Mouse (Mus musculus): ENCODE measurements at regions not wholly inside any gene's neighbourhood (a gene's known extent, or its start where the extent isn't known, plus 50 kb on each side); places are given as distances from the start of the nearest gene placed in this dataset.

DNA sequence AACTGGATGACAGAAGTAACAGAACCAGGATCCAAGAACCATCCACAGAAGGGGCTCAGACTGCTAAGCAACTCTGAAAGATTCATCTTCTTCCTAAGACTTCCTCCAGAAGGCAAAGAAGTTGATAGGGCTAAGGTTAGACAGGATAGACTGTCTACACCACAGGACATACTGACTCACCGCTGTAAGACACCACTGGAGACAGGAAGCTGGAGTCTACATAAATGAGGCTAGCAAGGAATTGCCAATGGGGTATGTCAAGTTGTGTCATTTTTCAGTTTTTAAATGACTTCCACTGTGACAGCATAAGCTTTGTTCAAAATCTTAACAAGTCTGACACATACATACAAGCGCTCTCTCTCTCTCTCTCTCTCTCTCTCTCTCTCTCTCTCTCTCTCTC is 645.4 kb upstream of the Gm10131 start:
- DNase-seq (ENCODE audit: low spot score) (no peak), ATAC-seq (ENCODE audit: insufficient read depth, low FRiP score, low TSS enrichment) (no peak)
- H3K36me3 ChIP-seq (ENCODE audit: control insufficient read depth, insufficient read depth, low read length), result no peaks in the 10 kb centered on the region
- H3K27me3 ChIP-seq (ENCODE audit: control insufficient read depth, insufficient read depth, low read length), result no peaks in the 10 kb centered on the region
- no peak overlapping the region for H3K4me3 ChIP-seq (ENCODE audit: low read depth, low read length)
- H3K27ac ChIP-seq (ENCODE audit: low read depth, low read length), result no peak overlapping the region
- H3K9ac ChIP-seq (ENCODE audit: low read length), result no peak overlapping the region
- no peak overlapping the region for H3K4me2 ChIP-seq (ENCODE audit: low read depth)
- no peaks in the 10 kb centered on the region for H3K4me1 ChIP-seq (ENCODE audit: control insufficient read depth, insufficient read depth, low read length)
- WGBS, result 83% methylated on average over 2 of the region's 2 CpGs
- H3K9me3 ChIP-seq (ENCODE audit: control insufficient read depth, low read length), result no peaks in the 10 kb centered on the region

DNA sequence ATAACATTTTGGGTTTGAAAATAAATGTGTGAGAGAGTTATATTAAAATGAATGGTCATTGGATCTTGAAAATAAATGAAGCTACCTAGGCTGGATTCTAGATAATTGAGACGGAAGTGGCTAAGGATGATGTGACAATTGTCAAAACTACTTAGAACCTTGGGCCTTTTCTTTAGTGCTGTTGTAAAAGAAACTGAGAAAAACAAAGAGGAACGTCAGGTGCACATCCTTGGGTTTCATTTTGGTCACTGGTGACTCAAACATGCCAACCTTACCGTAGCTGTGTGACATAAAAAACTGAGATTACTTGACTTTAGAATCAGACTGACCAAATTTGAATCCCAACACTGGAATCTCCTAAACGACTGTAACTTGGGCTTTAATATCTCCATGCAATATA is 644.6 kb upstream of the Gm10131 start:
- Histone ChIP-seq H3K4me2 (ENCODE audit: low read depth) (no peak overlapping the region), H3K4me1 (ENCODE audit: control insufficient read depth, insufficient read depth, low read length) (no peaks in the 10 kb centered on the region), H3K27ac (ENCODE audit: low read depth, low read length) (no peak overlapping the region), H3K27me3 (ENCODE audit: control insufficient read depth, insufficient read depth, low read length) (no peaks in the 10 kb centered on the region), H3K36me3 (ENCODE audit: control insufficient read depth, insufficient read depth, low read length) (no peaks in the 10 kb centered on the region), H3K9me3 (ENCODE audit: control insufficient read depth, low read length) (no peaks in the 10 kb centered on the region), H3K4me3 (ENCODE audit: low read depth, low read length) (no peak overlapping the region), H3K9ac (ENCODE audit: low read length) (no peak overlapping the region)
- DNase-seq (ENCODE audit: low spot score) (no peak), ATAC-seq (ENCODE audit: insufficient read depth, low FRiP score, low TSS enrichment) (no peak)
- WGBS, result 93% methylated on average over 4 of the region's 4 CpGs

DNA sequence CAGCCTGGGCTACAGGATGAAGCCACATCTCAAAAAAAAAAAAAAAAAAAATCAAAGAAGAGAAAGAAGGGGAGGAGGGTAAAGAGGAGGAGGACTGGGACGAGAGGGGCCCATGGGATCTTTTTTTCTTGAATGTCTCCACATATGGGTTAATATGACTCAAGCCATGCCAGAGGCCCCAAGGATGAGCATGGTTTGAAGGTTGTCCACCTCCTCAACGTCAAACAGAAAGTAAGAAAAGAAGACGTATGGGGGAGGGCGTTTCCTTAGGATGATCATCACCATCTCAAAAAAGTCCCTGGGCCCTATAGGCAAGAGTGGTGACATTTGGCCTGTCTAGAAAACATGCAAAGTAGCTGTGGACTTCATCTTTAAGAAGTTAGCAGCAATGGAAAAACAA is 643.9 kb upstream of the Gm10131 start:
- no peak overlapping the region for H3K4me2 ChIP-seq (ENCODE audit: low read depth)
- no peak overlapping the region for H3K4me3 ChIP-seq (ENCODE audit: low read depth, low read length)
- no peak overlapping the region for H3K9ac ChIP-seq (ENCODE audit: low read length)
- no peak for DNase-seq (ENCODE audit: low spot score)
- no peaks in the 10 kb centered on the region for H3K36me3 ChIP-seq (ENCODE audit: control insufficient read depth, insufficient read depth, low read length)
- H3K9me3 ChIP-seq (ENCODE audit: control insufficient read depth, low read length), result no peaks in the 10 kb centered on the region
- no peaks in the 10 kb centered on the region for H3K27me3 ChIP-seq (ENCODE audit: control insufficient read depth, insufficient read depth, low read length)
- H3K27ac ChIP-seq (ENCODE audit: low read depth, low read length), result no peak overlapping the region
- H3K4me1 ChIP-seq (ENCODE audit: control insufficient read depth, insufficient read depth, low read length), result no peaks in the 10 kb centered on the region
- 81% methylated on average over 4 of the region's 4 CpGs for WGBS
- no peak for ATAC-seq (ENCODE audit: insufficient read depth, low FRiP score, low TSS enrichment)

- Histone ChIP-seq H3K27me3 (ENCODE audit: control insufficient read depth, insufficient read depth, low read length) (no peaks in the 10 kb centered on the region), H3K27ac (ENCODE audit: low read depth, low read length) (no peak overlapping the region), H3K4me1 (ENCODE audit: control insufficient read depth, insufficient read depth, low read length) (no peaks in the 10 kb centered on the region), H3K9ac (ENCODE audit: low read length) (no peak overlapping the region), H3K4me2 (ENCODE audit: low read depth) (no peak overlapping the region), H3K36me3 (ENCODE audit: control insufficient read depth, insufficient read depth, low read length) (no peaks in the 10 kb centered on the region), H3K9me3 (ENCODE audit: control insufficient read depth, low read length) (no peaks in the 10 kb centered on the region), H3K4me3 (ENCODE audit: low read depth, low read length) (no peak overlapping the region)
- ATAC-seq (ENCODE audit: insufficient read depth, low FRiP score, low TSS enrichment) (no peak), DNase-seq (ENCODE audit: low spot score) (no peak)
- 86% methylated on average over 10 of the region's 10 CpGs for WGBS
Observed at GRCm38 (mm10) chr8:34753046-34753445, 641.5 kb upstream of the Gm10131 start.

DNA sequence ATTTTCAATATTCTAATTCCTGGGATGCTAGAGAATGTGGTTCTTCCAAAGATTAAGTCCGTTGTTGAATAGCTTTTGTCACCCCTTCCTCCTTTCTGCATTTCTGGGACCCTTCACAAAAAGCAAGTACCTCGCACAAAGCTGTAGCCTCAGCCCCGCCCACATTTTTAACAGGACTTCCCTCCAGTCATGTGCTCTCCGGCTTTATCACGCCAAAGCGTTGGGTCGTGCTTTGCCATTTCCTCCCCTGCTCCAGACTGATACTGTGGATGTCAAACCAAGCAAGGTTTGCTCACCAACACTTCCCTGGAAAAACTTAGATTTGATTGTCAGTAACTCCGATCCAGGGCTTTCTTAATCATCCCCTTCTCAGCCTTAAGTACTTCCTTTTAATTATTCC is 637.0 kb upstream of the Gm10131 start:
- no peak for DNase-seq (ENCODE audit: low spot score)
- no peak overlapping the region for H3K9ac ChIP-seq (ENCODE audit: low read length)
- 88% methylated on average over 8 of the region's 8 CpGs for WGBS
- no peak overlapping the region for H3K4me3 ChIP-seq (ENCODE audit: low read depth, low read length)
- ATAC-seq (ENCODE audit: insufficient read depth, low FRiP score, low TSS enrichment), result no peak
- H3K27ac ChIP-seq (ENCODE audit: low read depth, low read length), result no peak overlapping the region
- no peak overlapping the region for H3K4me2 ChIP-seq (ENCODE audit: low read depth)
- H3K36me3 ChIP-seq (ENCODE audit: control insufficient read depth, insufficient read depth, low read length), result no peaks in the 10 kb centered on the region
- no peaks in the 10 kb centered on the region for H3K9me3 ChIP-seq (ENCODE audit: control insufficient read depth, low read length)
- no peaks in the 10 kb centered on the region for H3K27me3 ChIP-seq (ENCODE audit: control insufficient read depth, insufficient read depth, low read length)
- no peaks in the 10 kb centered on the region for H3K4me1 ChIP-seq (ENCODE audit: control insufficient read depth, insufficient read depth, low read length)

DNA sequence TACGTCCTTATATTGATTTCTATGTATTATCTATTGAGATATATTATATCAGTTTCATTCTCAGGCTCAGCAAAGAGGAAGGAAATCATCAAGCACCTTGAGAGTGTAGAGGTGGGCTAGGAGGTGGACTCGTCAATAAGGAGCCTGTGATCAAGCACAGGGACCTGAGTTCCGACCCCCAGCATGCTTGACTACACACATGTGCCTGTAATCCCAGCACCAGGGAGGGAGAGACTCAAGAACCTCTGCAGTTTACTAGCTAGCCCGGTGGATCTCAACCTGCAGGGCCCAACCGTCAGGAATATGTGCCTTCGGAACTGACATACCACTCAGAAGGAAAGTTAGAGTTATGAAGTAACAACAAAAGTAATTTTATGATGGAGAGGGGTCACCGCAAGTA is 634.2 kb upstream of the Gm10131 start:
- DNase-seq (ENCODE audit: low spot score), result no peak

GRCm38 (mm10) chr8:34744682-34745081 is 633.1 kb upstream of the Gm10131 start:
- Histone ChIP-seq H3K27me3 (ENCODE audit: control insufficient read depth, insufficient read depth, low read length) (no peaks in the 10 kb centered on the region), H3K36me3 (ENCODE audit: control insufficient read depth, insufficient read depth, low read length) (no peaks in the 10 kb centered on the region), H3K9ac (ENCODE audit: low read length) (no peak overlapping the region), H3K9me3 (ENCODE audit: control insufficient read depth, low read length) (no peaks in the 10 kb centered on the region), H3K4me1 (ENCODE audit: control insufficient read depth, insufficient read depth, low read length) (no peaks in the 10 kb centered on the region; the same call in 1 of the 2 replicates), H3K4me2 (ENCODE audit: low read depth) (no peak overlapping the region), H3K4me3 (ENCODE audit: low read depth, low read length) (no peak overlapping the region), H3K27ac (ENCODE audit: low read depth, low read length) (no peak overlapping the region)
- 65% methylated on average over 4 of the region's 4 CpGs for WGBS
- ATAC-seq (ENCODE audit: insufficient read depth, low FRiP score, low TSS enrichment) (no peak), DNase-seq (ENCODE audit: low spot score) (no peak)

More for the DNA sequence above, 634.2 kb upstream of the Gm10131 start:
- Histone ChIP-seq H3K27me3 (ENCODE audit: control insufficient read depth, insufficient read depth, low read length) (no peaks in the 10 kb centered on the region), H3K4me3 (ENCODE audit: low read depth, low read length) (no peak overlapping the region), H3K9ac (ENCODE audit: low read length) (no peak overlapping the region), H3K4me2 (ENCODE audit: low read depth) (no peak overlapping the region), H3K4me1 (ENCODE audit: control insufficient read depth, insufficient read depth, low read length) (no peaks in the 10 kb centered on the region; the same call in 1 of the 2 replicates), H3K36me3 (ENCODE audit: control insufficient read depth, insufficient read depth, low read length) (no peaks in the 10 kb centered on the region), H3K9me3 (ENCODE audit: control insufficient read depth, low read length) (no peaks in the 10 kb centered on the region), H3K27ac (ENCODE audit: low read depth, low read length) (no peak overlapping the region)
- no peak for ATAC-seq (ENCODE audit: insufficient read depth, low FRiP score, low TSS enrichment)
- WGBS, result 91% methylated on average over 7 of the region's 7 CpGs

DNA sequence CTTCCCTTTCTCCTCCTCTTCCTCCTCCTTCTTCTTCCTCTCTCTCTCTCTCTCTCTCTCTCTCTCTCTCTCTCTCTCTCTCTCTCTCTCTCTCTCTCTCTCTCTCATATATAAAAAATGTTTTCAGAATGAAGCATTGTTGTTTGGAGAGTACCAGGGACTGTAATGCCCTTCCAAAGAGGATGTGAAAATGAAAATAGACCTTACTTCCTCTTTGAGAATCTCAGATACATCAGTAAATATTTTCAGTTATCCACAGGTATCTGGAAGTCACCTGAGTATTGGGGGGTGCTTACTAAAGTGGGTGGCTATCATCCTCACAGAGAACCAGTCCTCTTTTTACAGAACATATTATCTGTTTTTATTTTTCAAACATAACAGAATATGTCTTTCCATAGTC is 632.6 kb upstream of the Gm10131 start:
- Histone ChIP-seq H3K4me1 (ENCODE audit: control insufficient read depth, insufficient read depth, low read length) (no peaks in the 10 kb centered on the region; the same call in 1 of the 2 replicates), H3K9ac (ENCODE audit: low read length) (no peak overlapping the region), H3K4me3 (ENCODE audit: low read depth, low read length) (no peak overlapping the region), H3K27ac (ENCODE audit: low read depth, low read length) (no peak overlapping the region), H3K27me3 (ENCODE audit: control insufficient read depth, insufficient read depth, low read length) (no peaks in the 10 kb centered on the region), H3K9me3 (ENCODE audit: control insufficient read depth, low read length) (no peaks in the 10 kb centered on the region), H3K36me3 (ENCODE audit: control insufficient read depth, insufficient read depth, low read length) (no peaks in the 10 kb centered on the region), H3K4me2 (ENCODE audit: low read depth) (no peak overlapping the region)
- no peak for ATAC-seq (ENCODE audit: insufficient read depth, low FRiP score, low TSS enrichment)
- no peak for DNase-seq (ENCODE audit: low spot score)

GRCm38 (mm10) chr8:34743137-34743536 is 631.6 kb upstream of the Gm10131 start:
- no peak overlapping the region for H3K4me3 ChIP-seq (ENCODE audit: low read depth, low read length)
- H3K27me3 ChIP-seq (ENCODE audit: control insufficient read depth, insufficient read depth, low read length), result no peaks in the 10 kb centered on the region
- ATAC-seq (ENCODE audit: insufficient read depth, low FRiP score, low TSS enrichment), result no peak
- DNase-seq (ENCODE audit: low spot score), result no peak
- no peak overlapping the region for H3K27ac ChIP-seq (ENCODE audit: low read depth, low read length)
- no peak overlapping the region for H3K9ac ChIP-seq (ENCODE audit: low read length)
- H3K36me3 ChIP-seq (ENCODE audit: control insufficient read depth, insufficient read depth, low read length), result no peaks in the 10 kb centered on the region
- H3K4me2 ChIP-seq (ENCODE audit: low read depth), result no peak overlapping the region
- H3K4me1 ChIP-seq (ENCODE audit: control insufficient read depth, insufficient read depth, low read length), result no peaks in the 10 kb centered on the region; the same call in 1 of the 2 replicates
- WGBS, result 67% methylated on average over 6 of the region's 6 CpGs
- H3K9me3 ChIP-seq (ENCODE audit: control insufficient read depth, low read length), result no peaks in the 10 kb centered on the region

Data from neural tube, embryonic 11.5 days (tissue).